Mouse (Mus musculus) A20 (cell line): ENCODE results near the gene Tmem88.

Experiments used
- DNase-seq: peaks from one replicate; pipeline ENCODE4 v3.0.0-alpha.2; 2011; ENCODE audit warnings: low read depth, low spot score

Gene Tmem88

GRCm38 (mm10) chr11:69404595-69405396 lies 6.8 kb upstream of the Tmem88 start:
- DNase-seq = no peak

- DNase-seq = no peak
These were observed 5.9 kb upstream of the Tmem88 start for GRCm38 (mm10) chr11:69403691-69404594.

GRCm38 (mm10) chr11:69401987-69402386 lies 4.0 kb upstream of the Tmem88 start:
- DNase-seq = no peak

- DNase-seq = peak; percentile 96
These were observed 3.2 kb upstream of the Tmem88 start for GRCm38 (mm10) chr11:69401210-69401637.

- DNase-seq = no peak
These were observed 2.2 kb upstream of the Tmem88 start for GRCm38 (mm10) chr11:69400083-69400850.

- DNase-seq = no peak
These were observed 1.4 kb upstream of the Tmem88 start for GRCm38 (mm10) chr11:69399201-69400082.

- DNase-seq = no peak
These were observed 609 bp upstream of the Tmem88 start for GRCm38 (mm10) chr11:69398486-69399200.

- no peak for DNase-seq
These were observed 415 bp downstream of the Tmem88 start for GRCm38 (mm10) chr11:69397581-69398057.

- no peak for DNase-seq
These were observed 1.3 kb downstream of the Tmem88 start for GRCm38 (mm10) chr11:69396772-69397171.

GRCm38 (mm10) chr11:69395634-69396373 lies 2.2 kb downstream of the Tmem88 start:
- DNase-seq = peak; percentile 100

GRCm38 (mm10) chr11:69395235-69395633 lies 2.8 kb downstream of the Tmem88 start, which contains the start of the genes Naa38 and Cyb5d1:
Gene Naa38 (plus strand): TSS chr11:69395487.
Gene Cyb5d1 (minus strand): TSS chr11:69395631.
- DNase-seq = peak; percentile 97

GRCm38 (mm10) chr11:69394591-69395167 lies 3.4 kb downstream of the Tmem88 start:
- peak; percentile 57 for DNase-seq

GRCm38 (mm10) chr11:69390400-69391034 lies 7.5 kb downstream of the Tmem88 start:
- DNase-seq = peak; percentile 75

- DNase-seq = no peak
These were observed 8.3 kb downstream of the Tmem88 start for GRCm38 (mm10) chr11:69389531-69390399.

GRCm38 (mm10) chr11:69388680-69389079 lies 9.4 kb downstream of the Tmem88 start:
- DNase-seq = no peak

- DNase-seq = no peak
These were observed 11.3 kb downstream of the Tmem88 start for GRCm38 (mm10) chr11:69386758-69387157.

GRCm38 (mm10) chr11:69384979-69385378 lies 13.1 kb downstream of the Tmem88 start:
- no peak for DNase-seq
